Comparison of ENCODE assay signal across 12 mouse cellular contexts in the genomic region with DNA sequence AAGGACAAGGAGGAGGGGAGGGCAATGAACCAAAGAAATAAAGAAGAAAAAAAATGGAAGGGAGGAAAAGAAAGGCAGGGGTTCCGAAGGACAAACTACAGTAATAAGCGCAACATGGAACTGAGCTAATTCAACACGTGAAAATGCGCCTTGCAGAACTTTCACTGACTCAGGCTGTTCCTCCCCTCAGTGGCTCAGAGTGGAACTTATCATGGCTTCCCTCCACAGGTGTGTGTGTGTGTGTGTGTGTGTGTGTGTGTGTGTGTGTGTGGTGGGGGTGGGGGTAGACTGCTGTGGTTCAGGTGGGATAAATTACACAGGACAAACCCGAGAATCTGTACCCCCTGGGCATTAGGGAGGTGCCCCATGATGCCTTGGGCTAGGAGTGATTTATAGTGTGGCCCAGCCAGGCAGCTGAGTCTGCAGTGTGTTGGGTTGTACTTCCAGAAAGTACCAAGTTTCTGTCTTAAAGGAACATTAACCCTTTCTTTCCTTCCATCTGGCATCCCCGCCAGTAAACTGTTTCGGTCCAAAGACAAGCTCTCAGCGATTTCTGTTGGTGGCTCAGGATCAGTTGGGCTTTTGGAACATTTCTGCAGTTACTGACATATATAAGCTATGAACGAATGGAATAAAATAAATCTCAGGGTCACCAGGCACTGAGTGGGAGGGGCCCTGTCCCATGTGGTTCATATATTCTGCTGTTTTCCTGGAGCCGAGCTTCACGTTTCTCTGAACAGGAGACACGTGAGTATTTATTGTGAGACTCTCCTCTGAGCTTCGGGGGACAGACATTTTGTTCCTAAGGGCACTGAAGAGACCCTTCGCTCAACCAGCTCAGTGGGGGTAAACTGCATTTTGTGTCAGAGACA.
"Had no signal": no experiment of that assay in that cellular context is flagged by ENCODE, and none has a peak within 500 bp of the region (broad histone marks: within the 10 kb centered on the region; RNA-seq: fewer than 3 reads in every experiment).

No protein-coding gene starts in this region.

- H3K36me3 ChIP-seq: liver, embryonic 13.5 days; midbrain, embryonic 12.5 days; stomach, embryonic 15.5 days had no signal

- ATAC-seq: hindbrain, postnatal 0 days; liver, postnatal 0 days had no signal

- H3K4me3 ChIP-seq: left cerebral cortex, adult 2 months; liver, embryonic 13.5 days; midbrain, embryonic 12.5 days; stomach, embryonic 15.5 days had no signal

- H3K4me2 ChIP-seq: liver, embryonic 13.5 days; midbrain, embryonic 12.5 days; stomach, embryonic 15.5 days had no signal

- H3K9me3 ChIP-seq: liver, embryonic 13.5 days; midbrain, embryonic 12.5 days; stomach, embryonic 15.5 days had no signal

- DNase-seq: kidney, adult 18-20 months; kidney, postnatal 36 days; liver; liver, embryonic 13.5 days; liver, postnatal 0 days; lung, postnatal 36 days; right cerebral cortex, postnatal 14 days; thymus, postnatal 36 days had no signal

- H3K4me1 ChIP-seq: liver, embryonic 13.5 days; midbrain, embryonic 12.5 days; stomach, embryonic 15.5 days had no signal

- H3K27ac ChIP-seq: hindbrain, postnatal 0 days; left cerebral cortex, adult 2 months; liver, embryonic 13.5 days; midbrain, embryonic 12.5 days; stomach, embryonic 15.5 days had no signal

- H3K27me3 ChIP-seq: liver, embryonic 13.5 days; midbrain, embryonic 12.5 days; stomach, embryonic 15.5 days had no signal

- H3K9ac ChIP-seq: liver, embryonic 13.5 days; liver, postnatal 0 days; midbrain, embryonic 12.5 days; stomach, embryonic 15.5 days had no signal
